Mouse (Mus musculus) E14TG2a.4 (cell line): ENCODE data around the gene Igfbp6.

ENCODE experiments used
- CTCF ChIP-seq: conservative IDR thresholded peaks from 2 replicates; pipeline ENCODE4 v1.5.1; 2014; ENCODE audit warnings: low read length
- POU5F1 ChIP-seq: IDR thresholded peaks from 2 replicates; pipeline ENCODE4 v1.6.1; 2014; ENCODE audit warnings: low read length, borderline replicate concordance

DNA sequence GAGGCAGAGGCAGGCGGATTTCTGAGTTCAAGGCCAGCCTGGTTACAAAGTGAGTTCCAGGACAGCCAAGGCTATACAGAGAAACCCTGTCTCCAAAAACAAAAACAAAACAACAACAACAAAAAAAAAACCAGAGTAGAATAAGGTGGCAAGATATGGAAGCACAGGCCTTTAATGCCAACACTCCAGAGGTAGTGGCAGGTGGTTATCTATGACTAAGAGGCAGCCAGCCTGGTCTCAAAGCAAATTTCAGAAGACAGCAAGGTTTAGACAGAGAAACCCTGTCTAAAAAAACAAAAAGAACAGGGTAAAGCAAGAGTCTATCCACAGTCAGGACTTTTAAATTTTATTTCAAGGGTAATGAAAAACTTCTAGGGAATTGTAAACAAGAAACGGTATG lies 9.5 kb upstream of the Igfbp6 start:
- TF ChIP-seq CTCF (no peak), POU5F1 (no peak)
